In genomic region chr2:60747590-60747989, GRCm38 (mm10) we compare ENCODE assay signal across 10 mouse cellular contexts. TPM values are rescaled to one million over a fixed set of nuclear protein-coding genes. Genes with fewer than 3 reads are reported as not detected.
DNase-seq lines count a peak whose midpoint lies in the region; ATAC-seq and TF ChIP-seq lines count a peak whose summit lies in the region.
"Had no signal": no experiment of that assay in that cellular context is flagged by ENCODE, and none has a peak within 500 bp of the region (broad histone marks: within the 10 kb centered on the region; RNA-seq: fewer than 3 reads in every experiment).

No protein-coding gene starts in this region.

- POLR2A ChIA-PET in Patski (lab: Charles Lee), result no interaction called here

- CTCF ChIA-PET in Patski (lab: Charles Lee), result interaction anchor here (0.7 to 3.0 kb wide), 14 partner anchors 12 to 708 kb away, joined by 3 to 12 read pairs (median 4); no protein-coding TSS in a partner anchor

- H3K4me3 ChIP-seq in heart, embryonic 12.5 days, result no peak overlapping the region
- H3K4me3 ChIP-seq in liver, embryonic 12.5 days, result no peak overlapping the region
- H3K4me3 ChIP-seq in forebrain, postnatal 0 days (ENCODE audit: low read depth, low read length), result no peak overlapping the region
- no peak overlapping the region for H3K4me3 ChIP-seq in forebrain, embryonic 11.5 days (ENCODE audit: low read depth, low read length)
- H3K4me3 ChIP-seq: midbrain, embryonic 12.5 days; stomach, embryonic 15.5 days had no signal

- DNase-seq in embryo, embryonic 10 days (ENCODE audit: low spot score), result peak; percentile 23
- no peak for DNase-seq in embryo, embryonic 11 days
- DNase-seq in Patski (ENCODE audit: low read depth, low spot score), result peak; percentile 64
- no peak for DNase-seq in forebrain, postnatal 0 days
- no peak for DNase-seq in forebrain, embryonic 11.5 days (ENCODE audit: low spot score)
- no peak for DNase-seq in left cerebral cortex, postnatal 14 days (ENCODE audit: low spot score in 2 of 2)

- H3K27ac ChIP-seq in heart, embryonic 12.5 days (ENCODE audit: poor library complexity, severe bottlenecking), result peak overlapping the region; percentile 62
- no peak overlapping the region for H3K27ac ChIP-seq in liver, embryonic 12.5 days
- no peak overlapping the region for H3K27ac ChIP-seq in forebrain, postnatal 0 days (ENCODE audit: low read depth, low read length)
- no peak overlapping the region for H3K27ac ChIP-seq in forebrain, embryonic 11.5 days (ENCODE audit: low read depth, low read length)
- H3K27ac ChIP-seq: midbrain, embryonic 12.5 days; stomach, embryonic 15.5 days had no signal

- intact Hi-C loops in left cerebral cortex, postnatal 14 days (cut with DNase I), result no loop called here

- H3K36me3 ChIP-seq in heart, embryonic 12.5 days, result peaks cover 17% of the 10 kb centered on the region
- H3K36me3 ChIP-seq in liver, embryonic 12.5 days, result 0 out of 2 replicates have a peak, but pooled peaks cover 2% of the 10 kb centered on the region
- H3K36me3 ChIP-seq in forebrain, postnatal 0 days (ENCODE audit: insufficient read depth), result no peaks in the 10 kb centered on the region
- H3K36me3 ChIP-seq in forebrain, embryonic 11.5 days (ENCODE audit: control insufficient read depth, insufficient read depth, low read length), result no peaks in the 10 kb centered on the region
- H3K36me3 ChIP-seq: midbrain, embryonic 12.5 days; stomach, embryonic 15.5 days had no signal

- H3K4me2 ChIP-seq in heart, embryonic 12.5 days, result no peak overlapping the region
- no peak overlapping the region for H3K4me2 ChIP-seq in liver, embryonic 12.5 days
- H3K4me2 ChIP-seq in forebrain, postnatal 0 days (ENCODE audit: low read depth), result no peak overlapping the region
- no peak overlapping the region for H3K4me2 ChIP-seq in forebrain, embryonic 11.5 days (ENCODE audit: low read depth, low read length, severe bottlenecking)
- H3K4me2 ChIP-seq: midbrain, embryonic 12.5 days; stomach, embryonic 15.5 days had no signal

- 19% methylated on average over 3 of the region's 3 CpGs for WGBS in heart, embryonic 12.5 days
- WGBS in liver, embryonic 12.5 days (ENCODE audit: insufficient replicate concordance), result 55% methylated on average over 3 of the region's 3 CpGs
- WGBS in forebrain, postnatal 0 days, result 87% methylated on average over 3 of the region's 3 CpGs
- 78% methylated on average over 3 of the region's 3 CpGs for WGBS in forebrain, embryonic 11.5 days

- in situ Hi-C loops in Patski (cut with MboI; ENCODE audit: low pct_unique_long_range_greater_than_20kb), result no loop called here

- peaks cover 18% of the 10 kb centered on the region for H3K4me1 ChIP-seq in heart, embryonic 12.5 days (replicated peaks)
- no peaks in the 10 kb centered on the region for H3K4me1 ChIP-seq in liver, embryonic 12.5 days
- H3K4me1 ChIP-seq in forebrain, postnatal 0 days (ENCODE audit: insufficient read depth), result no peaks in the 10 kb centered on the region
- H3K4me1 ChIP-seq in forebrain, embryonic 11.5 days (replicated peaks; ENCODE audit: control insufficient read depth, insufficient read depth, low read length), result no peaks in the 10 kb centered on the region
- H3K4me1 ChIP-seq: midbrain, embryonic 12.5 days; stomach, embryonic 15.5 days had no signal

- no peaks in the 10 kb centered on the region for H3K27me3 ChIP-seq in Patski
- no peaks in the 10 kb centered on the region for H3K27me3 ChIP-seq in heart, embryonic 12.5 days (replicated peaks)
- H3K27me3 ChIP-seq in liver, embryonic 12.5 days (replicated peaks), result no peaks in the 10 kb centered on the region
- no peaks in the 10 kb centered on the region for H3K27me3 ChIP-seq in forebrain, postnatal 0 days (ENCODE audit: insufficient read depth, low read length)
- H3K27me3 ChIP-seq in forebrain, embryonic 11.5 days (ENCODE audit: control insufficient read depth, insufficient read depth, low read length), result no peaks in the 10 kb centered on the region
- H3K27me3 ChIP-seq: midbrain, embryonic 12.5 days; stomach, embryonic 15.5 days had no signal

- peak; percentile 96 for ATAC-seq in Patski
- ATAC-seq in heart, embryonic 12.5 days (ENCODE audit: insufficient number of reproducible peaks, low FRiP score), result peak; percentile 66; the same call in 1 of the 2 replicates
- ATAC-seq in liver, embryonic 12.5 days, result peak; percentile 40; the same call in 1 of the 2 replicates
- no peak for ATAC-seq in forebrain, postnatal 0 days
- no peak for ATAC-seq in forebrain, embryonic 11.5 days (replicated peaks; ENCODE audit: low FRiP score)

- TF ChIP-seq CTCF in Patski (IDR thresholded peaks at IDR 0.05), result peak; percentile 68
- no peak for TF ChIP-seq CTCF in forebrain, postnatal 0 days (IDR thresholded peaks at IDR 0.05; ENCODE audit: low read depth)

- H3K9ac ChIP-seq in heart, embryonic 12.5 days, result no peak overlapping the region
- no peak overlapping the region for H3K9ac ChIP-seq in liver, embryonic 12.5 days
- H3K9ac ChIP-seq in forebrain, postnatal 0 days, result no peak overlapping the region
- no peak overlapping the region for H3K9ac ChIP-seq in forebrain, embryonic 11.5 days (ENCODE audit: low read length)
- H3K9ac ChIP-seq: midbrain, embryonic 12.5 days; stomach, embryonic 15.5 days had no signal

- H3K9me3 ChIP-seq in heart, embryonic 12.5 days (replicated peaks), result no peaks in the 10 kb centered on the region
- H3K9me3 ChIP-seq in liver, embryonic 12.5 days (replicated peaks), result no peaks in the 10 kb centered on the region
- no peaks in the 10 kb centered on the region for H3K9me3 ChIP-seq in forebrain, postnatal 0 days (ENCODE audit: low read length)
- no peaks in the 10 kb centered on the region for H3K9me3 ChIP-seq in forebrain, embryonic 11.5 days (ENCODE audit: control insufficient read depth, low read length)
- H3K9me3 ChIP-seq: midbrain, embryonic 12.5 days; stomach, embryonic 15.5 days had no signal

RNA-seq across cellular contexts. Expression of gene Itgb6, which starts 25.1 kb away (rescaled TPM):
- 1.5 TPM for polyA plus RNA-seq in Patski (2021)
- 0.14 and 0.17 TPM in 2 replicates for polyA plus RNA-seq in heart, embryonic 12.5 days (2016; fragmentation: Nextera tagmentation; extraction: Ambion mirVana)
- 0.04 and 0.08 TPM in 2 replicates for polyA plus RNA-seq in liver, embryonic 12.5 days (2016; fragmentation: Nextera tagmentation; extraction: Ambion mirVana)
- 0.43 TPM in 1 of 2 replicates, not detected in the other for total RNA-seq in forebrain, postnatal 0 days (2014; rRNA removed)
- not detected in 2 replicates for polyA plus RNA-seq in forebrain, postnatal 0 days (2015; fragmentation: Nextera tagmentation; extraction: Ambion mirVana)
- 0.52 and 0.75 TPM in 2 replicates for polyA plus RNA-seq in forebrain, embryonic 11.5 days (2014; fragmentation: Nextera tagmentation; extraction: Ambion mirVana)
- under 1 TPM; 0.18 to 0.21 TPM for total RNA-seq in left cerebral cortex, postnatal 14 days (2021)

Comparison
In these comparisons a context has a peak if more than half of its experiments do, and no peak if none do; other contexts are left out.
1. DNase-seq: peak in embryo, embryonic 10 days (single experiment) and Patski (single experiment); none in embryo, embryonic 11 days (single experiment), forebrain, postnatal 0 days (single experiment), forebrain, embryonic 11.5 days (single experiment) and left cerebral cortex, postnatal 14 days (0 of 2).
2. ATAC-seq: peak in Patski (single experiment), heart, embryonic 12.5 days (single experiment) and liver, embryonic 12.5 days (single experiment); none in forebrain, postnatal 0 days (single experiment) and forebrain, embryonic 11.5 days (single experiment).